Mouse (Mus musculus) frontal cortex, postnatal 14 days (tissue): ENCODE results near the gene Golga2.
A peak's percentile ranks its signal among the peaks of the same experiment; 100 is the strongest.

ENCODE experiments used
- DNase-seq, 2 experiments: peaks; one replicate each; pipeline ENCODE4 v3.0.0; 2022; ENCODE audit warnings: low spot score in 2 of 2

Golga2 gene

GRCm38 (mm10) chr2:32287334-32287840, at the start of gene Golga2:
Gene Golga2 (plus strand): TSS chr2:32287384.
- no peak for DNase-seq

DNA sequence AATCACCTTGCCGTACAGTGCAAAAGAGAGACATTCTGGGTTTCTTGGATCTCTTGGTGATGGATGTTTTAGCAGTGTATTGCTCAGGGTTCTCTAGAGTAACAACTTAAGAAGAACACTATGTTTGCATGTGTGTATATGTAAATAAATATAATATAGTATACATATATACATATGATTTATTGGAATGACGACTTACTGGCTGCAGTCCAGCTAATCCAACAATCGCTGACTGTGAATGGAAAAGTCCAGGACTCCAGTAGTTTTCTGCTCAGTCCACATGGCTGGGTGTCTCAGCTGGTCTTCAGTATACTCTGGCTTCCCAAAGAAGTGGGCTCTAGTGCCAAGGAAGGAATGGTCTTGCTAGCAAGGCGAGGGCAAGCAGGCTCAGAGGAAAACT, 49.6 kb upstream of the Golga2 start:
- DNase-seq = no peak

GRCm38 (mm10) chr2:32238708-32239435, 48.3 kb upstream of the Golga2 start:
- DNase-seq = no peak

DNA sequence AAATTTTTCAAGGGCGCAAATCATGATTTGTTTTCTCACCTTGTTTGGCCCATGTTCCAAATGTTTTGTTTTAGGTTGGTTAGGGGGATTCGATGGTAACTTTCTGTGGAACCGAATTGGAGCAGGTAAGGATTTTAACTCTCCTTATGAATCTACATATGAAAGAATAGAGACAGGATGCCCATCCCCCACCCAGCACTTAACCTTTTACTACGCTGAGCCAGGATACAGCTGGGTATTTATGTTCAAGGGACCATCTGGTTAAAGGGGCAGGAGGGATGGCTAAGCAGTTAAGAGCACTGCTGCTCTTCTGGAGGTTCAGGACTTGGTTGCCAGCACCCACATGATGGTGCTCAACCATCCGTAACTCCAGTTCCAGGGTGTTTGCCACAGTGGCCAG, 46.6 kb upstream of the Golga2 start:
- DNase-seq = no peak

- DNase-seq = no peak
These were observed 44.2 kb upstream of the Golga2 start for GRCm38 (mm10) chr2:32242986-32243385.

GRCm38 (mm10) chr2:32246741-32247140, 40.4 kb upstream of the Golga2 start:
- DNase-seq = no peak

- no peak for DNase-seq
These were observed 38.5 kb upstream of the Golga2 start for GRCm38 (mm10) chr2:32248377-32249361.

DNA sequence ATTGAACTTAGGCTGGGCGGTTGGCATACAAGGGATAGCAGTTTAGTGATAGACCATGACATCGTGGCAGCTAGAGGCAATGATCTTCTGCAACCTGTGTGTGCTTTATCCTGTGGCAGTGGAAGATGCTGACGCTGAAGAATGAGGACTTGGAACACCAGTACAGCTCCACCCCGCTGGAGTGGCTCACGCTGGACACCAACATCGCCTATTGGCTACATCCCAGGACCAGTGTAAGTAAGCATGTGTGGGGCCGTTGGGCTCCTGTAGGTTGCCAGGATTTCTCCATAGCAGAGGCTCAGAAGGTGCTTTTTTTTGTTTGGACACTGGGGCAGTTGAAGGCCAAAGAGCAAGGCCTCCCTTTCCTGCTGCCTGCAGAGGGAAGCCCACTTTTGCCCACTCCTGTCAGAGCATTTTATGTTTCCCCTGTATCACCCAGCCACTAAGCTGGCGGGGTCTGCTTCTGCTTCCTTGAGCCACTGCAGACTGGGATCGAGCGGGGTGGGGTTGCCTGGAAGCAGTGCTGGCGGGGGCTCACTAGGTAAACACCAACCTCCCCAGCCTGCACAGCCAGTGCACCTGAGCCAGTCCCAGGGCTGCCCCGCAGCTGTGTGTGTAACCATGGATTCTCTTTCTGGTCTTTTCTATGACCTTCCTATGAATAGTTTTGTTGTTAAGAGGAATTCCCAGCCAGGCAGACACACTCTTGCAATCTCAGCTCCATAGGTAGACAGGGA, 35.2 kb upstream of the Golga2 start:
- DNase-seq = no peak

DNA sequence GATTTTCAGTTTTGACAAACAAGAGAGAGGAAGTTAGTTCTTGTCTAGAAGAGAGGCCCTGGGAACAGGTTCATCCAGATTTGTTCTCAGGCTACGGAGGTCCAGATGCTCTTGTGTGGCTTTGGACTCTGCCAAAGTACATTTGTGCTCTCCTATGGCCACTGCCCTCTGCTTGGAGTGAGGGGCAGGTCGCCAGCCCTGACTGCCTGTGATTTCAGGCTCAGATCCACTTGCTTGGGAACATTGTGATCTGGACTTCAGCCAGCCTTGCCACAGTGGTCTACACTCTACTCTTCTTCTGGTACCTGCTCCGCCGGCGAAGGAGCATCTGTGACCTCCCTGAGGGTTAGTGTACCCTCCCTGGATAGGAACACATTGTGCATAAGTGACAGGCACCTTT, 34.5 kb upstream of the Golga2 start:
- DNase-seq = no peak

- DNase-seq = no peak
These were observed 33.8 kb upstream of the Golga2 start for GRCm38 (mm10) chr2:32253352-32253751.

DNA sequence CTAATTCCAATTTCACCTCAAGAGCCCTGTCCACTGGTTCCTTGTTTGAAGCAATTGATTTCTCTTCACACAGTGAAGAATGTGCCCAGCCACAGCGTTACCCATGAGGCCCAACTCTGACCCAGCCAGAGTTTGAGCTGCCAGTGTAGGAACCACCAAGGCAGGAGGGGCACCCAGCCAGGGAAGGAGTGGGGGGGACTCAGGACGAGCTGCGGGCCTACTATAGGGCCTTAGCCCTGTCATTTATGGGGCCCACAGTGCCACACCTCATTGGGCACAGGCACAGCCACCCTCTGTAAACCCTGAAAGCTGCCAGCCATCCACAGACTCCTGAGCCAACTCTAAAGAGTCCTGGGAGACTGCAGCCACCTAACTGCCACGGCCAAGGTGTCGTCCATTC, 32.6 kb upstream of the Golga2 start:
- no peak for DNase-seq

GRCm38 (mm10) chr2:32256273-32256672, 30.9 kb upstream of the Golga2 start:
- DNase-seq = no peak

- no peak for DNase-seq
These were observed 28.2 kb upstream of the Golga2 start for GRCm38 (mm10) chr2:32258887-32259533.

- peak; percentile 84 to 86 for DNase-seq
These were observed 27.3 kb upstream of the Golga2 start, which contains the start of gene Uck1 for GRCm38 (mm10) chr2:32259657-32260417. Gene Uck1 (minus strand): TSS chr2:32260159.

- no peak for DNase-seq
These were observed 26.5 kb upstream of the Golga2 start for GRCm38 (mm10) chr2:32260635-32261034.

DNA sequence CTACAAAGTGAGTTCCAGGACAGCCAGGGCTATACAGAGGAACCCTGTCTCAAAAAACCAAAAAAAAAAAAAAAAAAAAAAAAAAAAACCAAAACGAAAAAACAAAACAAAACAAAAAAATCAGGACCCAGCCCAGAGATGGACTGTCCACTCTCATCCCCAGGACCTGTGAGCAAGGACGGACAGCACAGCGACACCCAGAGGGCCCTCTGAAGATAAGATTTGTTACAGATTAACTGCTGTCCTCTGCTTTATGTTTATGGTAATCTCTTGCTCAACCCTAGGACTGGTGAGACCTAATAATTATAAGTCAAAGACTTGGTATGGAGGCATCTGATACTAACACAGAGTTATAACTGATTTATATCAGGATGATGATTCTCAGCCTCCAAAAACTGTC, 11.4 kb upstream of the Golga2 start:
- no peak for DNase-seq

DNA sequence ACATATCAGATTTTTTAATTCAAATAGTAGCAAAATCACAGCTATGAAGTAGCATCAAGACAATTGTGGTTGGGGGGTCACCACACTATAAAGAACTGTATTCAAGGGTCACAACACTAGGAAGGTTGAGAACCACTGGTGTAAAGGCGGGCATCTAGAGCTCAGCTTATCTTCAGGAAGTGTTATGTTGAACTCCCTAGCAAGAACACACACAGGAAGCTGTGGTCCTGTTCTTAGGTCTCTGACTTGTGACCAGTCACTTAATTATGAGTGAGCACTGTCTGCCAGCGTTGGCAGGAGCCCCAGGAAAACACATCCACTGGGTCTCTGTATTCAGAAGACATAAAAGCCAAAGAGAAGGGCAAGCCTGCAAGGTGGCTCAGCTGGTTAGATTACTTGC, 4.9 kb upstream of the Golga2 start:
- no peak for DNase-seq

- DNase-seq = no peak
These were observed 4.5 kb upstream of the Golga2 start for GRCm38 (mm10) chr2:32282727-32283126.

DNA sequence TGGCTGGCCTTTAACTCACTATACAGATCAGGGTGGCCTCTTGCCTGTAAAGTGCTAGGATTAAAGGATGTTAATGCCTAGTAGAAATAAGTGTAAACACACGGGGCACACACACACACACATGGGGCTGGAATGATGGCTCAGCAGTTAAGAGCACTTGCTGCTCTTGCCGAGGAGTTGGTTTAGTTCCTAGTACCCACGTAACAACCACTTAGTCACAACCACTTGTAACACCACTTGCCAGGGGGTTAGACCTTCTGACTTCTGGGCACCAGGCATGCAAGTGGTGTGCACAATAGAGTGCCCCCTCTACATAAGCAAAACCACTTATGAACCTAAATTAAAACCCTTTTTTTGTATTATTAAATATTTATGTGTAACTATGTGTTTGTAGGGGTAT, 3.2 kb upstream of the Golga2 start:
- DNase-seq = no peak

DNA sequence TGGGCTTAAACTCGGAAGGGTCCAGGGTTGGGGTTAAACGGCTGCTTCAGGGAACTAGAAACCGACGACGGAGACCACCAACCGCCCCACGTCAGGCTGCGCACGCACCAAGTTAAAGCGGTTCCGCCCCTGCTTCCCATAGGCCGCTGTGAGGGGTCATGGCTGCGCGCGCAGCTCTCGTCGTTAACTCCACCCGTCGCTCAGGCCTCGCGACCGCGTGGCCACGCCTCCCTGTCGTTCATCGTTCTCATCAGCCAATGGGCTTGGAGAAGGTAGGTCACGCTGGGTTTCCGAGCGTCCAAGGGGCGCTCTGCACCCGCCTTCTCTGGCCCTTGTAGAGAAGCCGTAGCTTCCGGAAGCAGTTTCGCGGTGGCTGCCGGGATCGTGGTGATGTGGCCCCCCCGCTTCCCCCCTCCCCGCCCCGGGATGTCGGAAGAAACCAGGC, 761 bp downstream of the Golga2 start, which contains the start of gene Swi5:
Swi5 (minus strand) TSS at position 153 of the 445 bp plus-strand sequence.
- DNase-seq = peak; percentile 97 to 98
